Mouse (Mus musculus): ENCODE measurements around the gene Itga2b.

Itga2b gene

DNA sequence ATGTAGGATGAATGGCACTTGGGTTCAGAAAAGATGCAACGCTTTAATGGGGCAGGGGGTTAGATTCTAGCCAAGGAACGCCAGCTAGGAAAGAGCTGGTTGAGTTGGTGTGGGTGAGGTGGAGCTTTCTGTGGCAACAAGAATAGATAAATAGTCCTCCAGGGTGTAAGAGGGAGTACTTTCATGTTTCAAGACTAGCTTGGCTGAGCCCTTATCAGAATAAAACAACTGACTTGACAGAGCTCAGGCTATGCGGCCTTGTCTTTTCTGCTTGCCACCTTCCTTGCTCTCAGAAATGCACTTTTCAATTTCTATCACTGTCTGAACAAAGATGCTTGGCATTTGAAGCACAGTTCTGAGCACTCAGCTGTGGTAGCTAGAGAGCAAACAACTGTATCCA is 5.1 kb upstream of the Itga2b start:
- no peak for TF ChIP-seq GATA4 (IDR thresholded peaks at IDR 0.05; ENCODE audit: insufficient replicate concordance, low read length)

DNA sequence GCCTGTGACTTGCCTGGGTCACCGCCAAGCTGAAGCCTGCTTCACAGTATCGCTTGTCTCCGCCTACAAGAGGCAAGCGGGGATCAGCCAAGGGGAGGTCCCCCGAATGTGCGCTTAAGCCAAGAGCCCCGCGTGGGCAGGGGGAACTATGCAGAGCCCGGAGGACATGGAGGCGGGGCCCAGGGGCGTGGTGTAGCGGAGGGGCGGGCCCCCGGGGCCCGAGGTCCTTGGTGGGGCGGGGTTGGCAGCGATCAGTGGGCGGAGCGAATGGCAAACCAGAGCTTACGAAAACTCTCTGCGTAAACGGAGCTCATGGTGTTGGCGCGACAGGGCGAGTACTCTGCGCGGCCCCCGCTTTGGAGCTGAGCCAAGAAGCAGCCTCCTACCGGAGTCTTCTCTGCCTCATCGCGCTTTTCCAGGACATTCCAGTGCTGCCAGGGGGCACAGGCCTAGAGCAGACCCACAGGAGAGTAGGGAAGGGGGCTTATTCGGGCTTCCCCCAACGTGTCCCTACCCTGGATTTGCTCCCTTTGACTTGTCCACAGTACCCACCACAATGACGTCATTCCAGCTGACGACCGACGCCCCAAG is 2.8 kb downstream of the Itga2b start:
- 0 out of 2 replicates have a peak, but pooled peaks have one; percentile 5 for TF ChIP-seq GATA4 (IDR thresholded peaks at IDR 0.05; ENCODE audit: insufficient replicate concordance, low read length)

- no peak for TF ChIP-seq GATA4 (IDR thresholded peaks at IDR 0.05; ENCODE audit: insufficient replicate concordance, low read length)
Measured at GRCm38 (mm10) chr11:102465713-102466436, 4.0 kb downstream of the Itga2b start.

- no peak for TF ChIP-seq GATA4 (IDR thresholded peaks at IDR 0.05; ENCODE audit: insufficient replicate concordance, low read length)
Measured at GRCm38 (mm10) chr11:102464901-102465300, 5.0 kb downstream of the Itga2b start.

- no peak for TF ChIP-seq GATA4 (IDR thresholded peaks at IDR 0.05; ENCODE audit: insufficient replicate concordance, low read length)
Measured at GRCm38 (mm10) chr11:102461764-102462163, 8.2 kb downstream of the Itga2b start.

GRCm38 (mm10) chr11:102460541-102460940 is 9.4 kb downstream of the Itga2b start:
- TF ChIP-seq GATA4 (IDR thresholded peaks at IDR 0.05; ENCODE audit: insufficient replicate concordance, low read length), result no peak

DNA sequence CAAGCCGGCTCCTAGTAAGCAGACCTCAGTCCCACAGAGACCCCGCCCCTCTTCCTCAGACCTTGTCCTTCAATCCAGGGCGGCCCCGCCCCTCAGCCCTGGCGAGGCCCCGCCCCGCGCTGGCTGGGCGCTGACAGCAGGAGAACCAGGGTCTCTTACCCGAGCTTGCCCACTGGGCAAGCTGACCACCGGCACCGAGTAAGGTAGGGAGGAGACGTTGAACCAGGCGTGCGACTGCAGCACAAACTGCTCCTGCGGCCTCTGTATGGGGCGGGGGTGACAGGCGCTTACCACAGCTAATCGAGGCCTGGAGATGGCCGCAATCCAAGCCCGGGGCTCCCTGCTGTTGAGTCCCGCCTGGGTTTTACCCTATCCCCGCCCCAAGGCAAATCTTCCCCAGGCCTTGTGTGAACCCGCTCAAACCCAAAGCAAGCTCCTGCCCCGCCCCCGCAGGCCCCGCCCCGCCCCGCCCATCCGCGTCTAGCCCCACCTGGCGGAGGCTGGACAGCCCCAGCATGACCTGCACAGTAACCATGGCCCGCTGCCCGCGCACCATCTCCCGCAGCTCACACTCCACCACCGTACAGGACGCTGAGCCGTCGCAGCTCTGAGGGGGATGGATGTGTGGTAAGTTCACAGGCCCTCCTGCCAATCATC is 14.1 kb downstream of the Itga2b start:
- TF ChIP-seq GATA4 (IDR thresholded peaks at IDR 0.05; ENCODE audit: insufficient replicate concordance, low read length), result no peak

- no peak for TF ChIP-seq GATA4 (IDR thresholded peaks at IDR 0.05; ENCODE audit: insufficient replicate concordance, low read length)
Measured at GRCm38 (mm10) chr11:102453131-102453530, 16.8 kb downstream of the Itga2b start.

DNA sequence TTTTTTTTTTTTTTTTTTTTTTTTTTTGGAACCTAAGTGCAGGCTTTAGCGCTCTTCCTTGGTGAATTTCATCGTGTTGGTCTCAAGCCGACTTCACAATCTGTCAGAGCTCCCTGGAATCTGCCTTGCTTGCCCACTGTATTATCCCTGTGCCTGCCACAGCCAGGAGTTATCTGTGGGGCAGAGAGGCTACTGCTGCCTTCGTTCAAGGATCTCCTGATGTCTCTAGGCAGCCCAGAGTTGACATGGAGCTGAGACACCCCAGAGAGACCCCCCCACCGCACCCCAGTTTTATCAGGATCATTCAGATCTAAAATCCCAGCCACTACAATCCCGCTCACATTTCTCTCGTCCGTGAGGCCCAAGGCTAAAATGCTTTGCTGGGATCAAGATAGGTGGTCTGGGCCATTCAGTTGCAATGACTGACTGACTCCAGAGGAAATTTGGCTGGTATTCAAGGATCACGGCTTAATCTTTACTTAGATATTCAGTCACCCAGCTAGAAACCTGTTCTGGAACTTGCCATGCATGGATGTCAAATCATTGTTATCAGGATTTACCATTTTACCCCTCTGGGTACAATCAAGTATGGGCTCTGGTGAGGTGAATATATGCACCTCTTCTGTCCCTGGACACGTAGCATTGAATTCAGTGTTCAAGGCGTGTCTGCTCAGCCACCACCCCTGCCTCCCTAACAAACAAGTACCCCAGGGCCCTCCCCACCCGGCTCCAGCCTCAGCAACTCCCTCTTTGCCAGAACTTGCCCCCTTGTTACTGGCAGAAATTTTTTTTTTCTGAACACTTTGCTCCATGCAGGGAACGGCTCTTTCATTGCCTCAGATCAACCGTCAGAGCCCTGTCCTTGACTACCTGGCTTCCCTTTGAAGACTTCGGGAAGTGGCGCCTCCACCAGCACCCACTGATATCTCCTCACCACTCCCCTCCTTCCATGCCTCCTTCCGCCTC is 20.6 kb downstream of the Itga2b start:
- TF ChIP-seq GATA4 (IDR thresholded peaks at IDR 0.05; ENCODE audit: insufficient replicate concordance, low read length), result no peak

GRCm38 (mm10) chr11:102448327-102448726 is 21.6 kb downstream of the Itga2b start:
- no peak for TF ChIP-seq GATA4 (IDR thresholded peaks at IDR 0.05; ENCODE audit: insufficient replicate concordance, low read length)

DNA sequence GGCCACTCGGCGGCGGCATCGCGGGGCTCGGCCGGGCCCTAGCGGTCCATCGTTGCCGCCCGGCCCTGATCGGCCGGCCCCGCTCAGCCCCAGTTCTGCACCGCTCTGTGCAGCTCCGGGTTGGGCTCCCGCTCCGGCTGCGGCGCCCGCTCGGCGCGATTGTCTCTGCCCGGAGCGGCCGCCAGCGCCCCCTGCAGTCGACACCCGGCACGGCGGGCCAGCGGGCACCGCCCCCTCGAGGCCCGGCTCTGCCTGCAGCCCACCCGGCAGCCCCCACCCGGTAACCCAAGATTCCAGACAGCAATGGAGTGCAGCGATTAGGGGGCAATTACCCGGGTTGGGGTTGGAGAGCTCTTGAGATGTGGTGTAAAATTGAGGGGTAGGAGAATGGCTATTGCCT is 22.4 kb downstream of the Itga2b start, which contains the start of gene Fam171a2:
Gene Fam171a2, minus strand, starts transcription at position 186 of the 400 bp plus-strand sequence.
- TF ChIP-seq GATA4 (IDR thresholded peaks at IDR 0.05; ENCODE audit: insufficient replicate concordance, low read length), result no peak

GRCm38 (mm10) chr11:102446581-102447461 is 23.1 kb downstream of the Itga2b start:
- TF ChIP-seq GATA4 (IDR thresholded peaks at IDR 0.05; ENCODE audit: insufficient replicate concordance, low read length), result no peak

DNA sequence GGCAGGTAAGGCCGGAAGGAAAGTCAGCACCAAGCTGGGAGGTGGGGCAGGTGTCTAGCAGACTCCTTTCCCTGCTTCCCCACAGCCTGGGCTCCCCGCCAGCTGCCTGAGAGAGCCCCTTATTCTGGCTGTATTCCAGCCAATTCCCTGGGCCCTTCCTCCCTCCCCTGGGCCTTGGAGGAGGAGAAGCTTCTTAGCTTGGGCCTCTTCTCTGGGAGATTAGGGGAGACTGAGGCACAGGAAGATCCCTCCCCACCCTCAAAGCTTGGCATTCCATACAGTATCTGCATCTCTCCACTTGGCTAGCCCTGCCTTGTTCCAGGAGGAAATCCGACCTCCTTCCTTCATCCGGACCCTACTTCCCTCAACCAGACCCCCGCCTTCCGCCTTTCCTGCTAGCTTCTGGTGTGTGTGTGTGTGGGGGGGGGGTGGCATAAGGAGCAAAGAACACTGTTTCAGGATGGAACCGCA is 24.0 kb downstream of the Itga2b start:
- TF ChIP-seq GATA4 (IDR thresholded peaks at IDR 0.05; ENCODE audit: insufficient replicate concordance, low read length), result peak; percentile 30; the same call in 1 of the 2 replicates

Measured in liver, adult (tissue).